Mouse (Mus musculus): ENCODE measurements around the gene Gm128.
A peak's percentile ranks its signal among the peaks of the same experiment; 100 is the strongest.
"Not testable (repeated sequence)": the region's sequence is repeated elsewhere in the genome, so short reads cannot be mapped to it uniquely, and the experiment has no call there.

The Gm128 gene

DNA sequence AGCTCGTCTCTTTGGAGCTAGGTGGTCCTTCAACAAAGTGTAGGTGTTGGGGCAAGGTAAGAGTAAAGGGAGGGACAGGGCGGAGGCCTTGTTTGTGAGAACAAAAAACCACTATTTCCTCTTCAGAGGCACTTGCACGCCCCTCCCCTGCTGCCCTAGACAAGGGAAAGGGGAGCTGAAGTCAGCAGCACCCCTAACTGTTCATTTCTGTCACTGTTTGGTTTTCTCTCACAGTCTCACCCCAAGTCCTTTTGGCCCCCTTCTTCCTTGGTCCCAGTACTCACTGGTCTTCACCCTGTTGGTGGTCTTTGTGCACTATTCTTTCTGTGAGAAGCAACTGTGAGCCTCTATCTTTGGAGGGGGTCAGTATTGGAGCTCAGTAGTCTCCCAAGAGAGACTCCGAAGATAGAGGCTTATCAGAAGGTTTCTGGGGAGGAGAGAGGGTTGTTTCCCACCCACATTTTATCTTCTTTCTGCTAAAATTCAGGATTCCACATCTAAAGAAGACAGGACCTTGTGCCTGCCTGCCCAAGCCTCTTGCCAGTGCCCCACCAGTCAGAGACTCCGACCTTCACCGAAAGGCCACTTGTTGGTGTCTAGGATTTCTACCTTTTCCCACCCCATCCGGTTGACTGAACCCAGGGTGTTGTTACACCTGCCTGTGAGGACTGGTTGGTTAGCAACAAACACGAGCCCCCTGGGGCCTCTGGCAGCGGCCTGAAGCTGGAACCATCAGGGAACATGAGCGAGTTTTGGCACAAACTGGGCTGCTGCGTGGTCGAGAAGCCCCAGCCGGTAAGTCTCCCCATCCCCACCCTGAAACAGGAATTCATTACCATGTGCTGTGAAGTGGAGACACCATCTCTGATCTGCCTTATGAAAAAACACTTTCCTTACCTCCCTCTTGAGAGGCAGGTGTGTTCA, 9.8 kb downstream of the Gm128 start, which contains the start of gene Mllt11:
Gene Mllt11 (minus strand): TSS at position 874 of the 924 bp plus-strand sequence.
- DNase-seq (ENCODE audit: low read depth, low spot score) = no peak

DNA sequence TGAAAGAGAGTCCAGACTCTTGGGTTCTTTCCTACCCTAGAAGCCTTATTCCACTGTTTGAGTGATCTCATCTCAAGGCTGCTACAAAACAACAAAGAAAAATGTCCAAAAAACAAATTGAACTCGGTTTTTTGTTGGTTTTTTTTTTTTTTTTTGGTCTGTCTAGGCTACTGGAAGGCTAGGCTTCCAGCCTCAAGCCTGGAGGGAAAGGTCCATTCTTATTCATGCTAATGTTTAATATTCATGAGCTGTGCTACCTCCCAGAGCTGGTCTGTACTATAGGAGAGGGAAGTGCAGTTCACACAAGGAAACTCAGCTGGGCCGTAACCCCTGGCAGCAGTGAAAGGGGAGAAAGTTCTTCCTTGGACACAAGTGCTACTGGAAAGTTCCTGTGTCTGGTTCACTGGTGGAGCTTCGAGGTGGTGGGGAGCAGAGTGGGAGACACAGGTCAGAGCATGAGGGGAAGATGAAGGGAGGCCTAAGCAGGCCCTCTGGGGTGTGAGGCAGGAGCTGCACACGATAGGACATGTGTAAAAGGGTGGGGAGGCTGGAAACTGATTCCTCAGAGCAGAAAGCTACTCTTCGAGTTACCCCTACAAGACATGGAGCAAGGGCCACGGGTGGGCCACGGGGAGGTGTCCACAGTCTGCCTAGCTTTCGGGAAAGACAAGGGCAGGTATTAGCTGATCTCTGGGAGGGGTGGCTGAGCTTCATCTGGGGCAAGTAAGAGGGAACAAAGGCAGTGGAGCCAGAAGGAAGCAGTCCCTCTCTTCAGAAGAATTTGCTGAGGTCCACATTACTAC, 10.7 kb downstream of the Gm128 start:
- no peak for DNase-seq (ENCODE audit: low read depth, low spot score)

DNA sequence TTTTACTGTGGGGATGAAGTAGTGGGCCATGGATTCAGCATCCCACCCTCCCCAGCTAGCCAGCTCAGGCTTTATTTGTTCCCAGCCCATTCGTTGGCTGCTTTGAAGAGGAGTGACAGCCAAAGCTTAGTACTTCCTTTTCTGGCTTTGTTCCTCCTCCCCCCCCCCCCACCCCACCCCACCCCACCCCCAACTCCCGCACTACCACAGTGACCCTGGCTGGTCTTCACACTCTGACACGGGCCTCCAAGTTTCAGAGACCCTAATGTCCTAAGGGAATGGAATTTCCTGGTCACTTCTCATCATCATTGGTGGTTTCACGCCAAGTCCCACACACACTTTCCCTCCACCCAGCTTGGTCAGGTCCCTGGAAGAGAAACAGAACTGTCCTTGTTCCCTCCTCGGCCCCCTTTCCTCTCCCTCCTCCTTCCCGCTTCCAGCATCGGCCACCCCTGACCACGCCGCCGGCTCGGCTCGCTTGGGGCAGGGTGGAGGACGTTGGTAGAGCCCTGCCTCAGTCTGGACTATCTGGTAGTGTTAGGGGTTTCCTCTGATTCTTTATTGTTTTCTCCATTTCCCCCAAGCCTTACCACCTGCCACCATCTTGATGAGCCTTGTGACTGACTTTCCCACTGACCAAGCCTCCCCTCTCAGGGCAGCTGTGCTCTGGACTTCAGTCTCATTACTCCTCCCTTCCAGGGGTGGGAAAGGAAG, 11.5 kb downstream of the Gm128 start:
- no peak for DNase-seq (ENCODE audit: low read depth, low spot score)

DNA sequence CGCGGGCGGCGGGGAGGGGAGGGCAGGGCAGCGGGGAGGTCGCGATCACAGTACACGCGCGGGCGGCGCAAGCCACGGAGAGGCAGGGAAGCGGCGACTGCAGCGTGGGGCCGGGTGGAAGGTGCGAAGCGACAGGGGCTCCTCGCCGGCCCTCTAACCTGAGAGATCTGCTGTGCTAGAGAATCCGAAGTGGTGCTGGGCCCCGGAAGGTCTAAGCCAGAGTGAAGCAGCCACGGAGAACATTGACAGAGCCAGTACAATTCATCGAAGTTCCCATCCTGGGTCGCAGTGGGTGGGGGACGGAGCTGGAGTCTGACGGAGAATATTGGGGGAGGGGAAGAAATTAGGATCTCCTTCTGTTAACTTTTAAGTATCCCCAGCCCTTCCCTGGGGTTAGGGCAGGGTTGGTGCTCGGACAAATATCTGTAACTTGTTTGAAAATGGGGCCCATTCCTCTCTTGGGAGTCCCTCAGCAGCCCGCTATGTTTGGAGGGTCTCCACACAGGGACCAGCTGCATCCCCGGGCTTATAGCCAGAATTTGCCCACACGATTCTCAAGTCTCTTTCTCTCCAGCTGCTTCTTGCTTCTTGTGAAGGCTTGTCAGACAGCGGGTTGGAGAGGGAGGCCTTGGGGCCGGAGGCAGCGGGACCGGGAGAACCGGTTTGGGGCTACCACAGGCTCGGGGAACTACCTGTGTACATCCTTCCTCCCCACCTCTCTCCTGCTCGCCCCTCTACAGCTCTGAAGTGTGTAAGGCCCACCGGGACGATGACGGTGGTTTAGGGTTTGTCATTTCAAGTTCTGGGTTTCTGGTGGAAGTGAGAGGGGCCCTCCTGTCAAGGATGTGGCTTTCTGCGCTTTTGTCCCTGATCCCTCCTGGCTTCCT, 12.3 kb downstream of the Gm128 start:
- DNase-seq (ENCODE audit: low read depth, low spot score) = no peak

DNA sequence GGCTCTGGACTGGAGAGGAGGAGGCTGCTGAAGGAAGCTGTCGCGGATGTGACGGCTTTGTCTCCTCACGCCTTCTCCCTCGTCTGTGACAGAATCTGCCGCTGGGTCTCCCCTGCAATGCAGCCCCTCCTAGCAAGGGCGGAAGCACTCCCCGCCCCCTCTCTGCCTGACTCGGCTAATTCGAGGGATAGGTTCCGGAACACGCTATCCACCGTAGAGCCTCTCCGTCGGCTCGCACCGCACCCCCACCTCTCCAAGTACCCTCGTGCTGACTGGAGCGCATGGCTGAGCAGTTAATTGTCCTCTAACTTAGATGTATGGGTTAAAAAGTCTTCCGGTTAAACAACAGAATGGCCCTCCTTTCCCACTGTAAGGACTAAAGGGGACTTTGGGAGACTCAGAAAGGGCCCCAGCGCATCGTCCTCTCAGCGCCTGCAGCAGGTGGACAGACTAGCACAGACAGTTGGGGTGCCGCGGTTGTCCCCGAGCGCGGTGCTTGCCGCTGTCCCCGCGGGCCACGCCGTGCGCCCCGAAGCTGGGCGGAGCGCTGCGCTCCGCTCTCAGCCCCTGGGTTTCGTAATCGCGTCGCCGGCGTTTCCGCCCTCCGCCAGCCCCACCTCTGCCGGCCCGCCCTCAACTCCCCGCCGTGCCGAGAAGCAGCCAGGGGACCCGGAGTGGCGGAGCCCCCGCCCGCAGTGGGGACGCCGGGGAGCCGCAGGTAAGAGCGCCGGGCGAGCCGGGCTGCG, 13.1 kb downstream of the Gm128 start, which contains the start of gene Cdc42se1:
Gene Cdc42se1 (plus strand): TSS at position 585 of the 746 bp plus-strand sequence.
- DNase-seq (ENCODE audit: low read depth, low spot score) = no peak

DNA sequence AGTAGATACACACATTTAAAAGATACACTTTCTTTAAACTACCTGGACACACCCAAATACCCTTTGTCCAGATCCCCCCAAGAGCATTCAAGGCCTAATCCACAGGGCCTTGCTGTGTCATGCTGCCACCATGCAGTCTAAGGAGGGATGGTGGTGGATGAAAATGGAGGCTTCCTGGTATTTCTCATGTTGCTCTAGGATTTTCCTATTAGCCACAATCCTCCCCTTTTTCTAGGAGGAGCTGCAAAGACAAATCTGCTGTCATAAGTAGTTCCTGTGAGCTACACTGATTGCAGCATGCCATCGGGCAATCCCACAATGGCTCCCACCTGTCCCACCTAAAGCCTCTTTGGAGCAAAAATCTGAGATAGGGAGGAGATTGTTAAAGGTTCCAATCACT, 14.2 kb downstream of the Gm128 start:
- DNase-seq (ENCODE audit: low read depth, low spot score) = no peak

DNA sequence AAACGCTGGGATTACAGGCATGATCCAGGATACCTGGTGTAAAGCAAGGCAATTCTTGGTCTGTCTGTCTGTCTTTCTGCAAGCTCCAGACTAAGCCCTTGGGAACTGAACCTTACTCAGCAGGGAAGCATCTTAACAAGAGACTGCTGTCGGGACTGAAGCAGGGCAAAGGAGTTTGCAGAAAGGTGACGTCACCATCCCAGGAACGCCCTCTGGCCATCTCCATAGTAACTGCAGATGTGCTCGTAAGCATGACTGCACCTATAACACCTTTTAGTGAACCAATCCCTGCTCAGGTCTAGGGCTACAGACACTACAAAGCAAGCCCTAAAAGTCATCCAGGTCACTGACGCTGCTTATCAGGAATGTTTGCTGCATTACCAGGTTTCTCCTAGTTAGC, 17.1 kb downstream of the Gm128 start:
- no peak for DNase-seq (ENCODE audit: low read depth, low spot score)

DNA sequence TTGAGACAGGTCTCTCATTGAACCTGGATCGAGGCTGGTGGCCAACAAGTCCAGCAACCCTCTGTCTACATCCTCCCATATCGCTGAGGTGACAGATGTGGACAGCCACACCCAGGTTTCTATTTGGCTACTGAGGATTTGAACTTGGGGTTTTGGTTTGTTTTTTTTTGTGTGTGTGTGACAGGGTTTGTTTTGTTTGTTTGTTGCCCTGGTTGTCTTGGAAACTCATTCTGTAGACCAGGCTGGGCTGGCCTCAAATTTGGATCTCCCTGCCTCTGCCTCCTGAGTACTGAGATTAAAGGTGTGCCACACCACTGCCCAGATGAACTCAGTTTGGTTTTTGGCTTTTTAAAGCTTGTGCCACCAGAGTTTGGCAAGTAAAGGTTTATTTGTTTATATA, 18.4 kb downstream of the Gm128 start:
- DNase-seq (ENCODE audit: low read depth, low spot score) = no peak

DNA sequence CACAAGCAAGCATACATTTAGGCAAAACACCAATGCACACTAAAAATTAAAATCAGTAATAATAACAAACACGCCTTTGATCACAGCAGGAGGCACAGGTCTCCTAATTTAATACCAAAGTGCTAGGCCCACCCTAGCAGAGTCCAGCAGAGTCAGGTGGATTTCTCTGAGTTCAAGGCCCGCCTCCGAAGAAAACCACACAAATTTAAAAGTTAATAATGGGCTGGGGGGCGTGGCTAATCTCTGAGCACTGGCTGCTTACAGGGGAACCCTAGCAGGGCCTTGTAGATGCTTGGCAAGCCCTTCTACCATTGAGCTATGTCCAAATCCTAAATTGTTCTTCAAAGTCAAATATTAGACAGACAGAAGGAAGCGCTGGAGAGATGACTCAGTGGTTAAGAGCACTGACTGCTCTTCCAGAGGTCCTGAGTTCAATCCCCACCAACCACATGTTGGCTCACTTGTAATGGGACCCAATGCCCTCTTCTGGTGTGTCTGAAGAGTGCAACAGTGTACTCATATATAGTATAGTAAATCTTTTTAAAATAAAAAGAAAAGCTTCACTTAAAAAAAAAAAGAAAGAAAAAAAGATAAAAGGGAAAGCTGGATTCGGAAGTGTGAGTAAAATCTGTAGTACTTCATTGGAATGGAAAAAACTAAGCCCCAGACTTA, 22.8 kb downstream of the Gm128 start:
- no peak for DNase-seq (ENCODE audit: low read depth, low spot score)

DNA sequence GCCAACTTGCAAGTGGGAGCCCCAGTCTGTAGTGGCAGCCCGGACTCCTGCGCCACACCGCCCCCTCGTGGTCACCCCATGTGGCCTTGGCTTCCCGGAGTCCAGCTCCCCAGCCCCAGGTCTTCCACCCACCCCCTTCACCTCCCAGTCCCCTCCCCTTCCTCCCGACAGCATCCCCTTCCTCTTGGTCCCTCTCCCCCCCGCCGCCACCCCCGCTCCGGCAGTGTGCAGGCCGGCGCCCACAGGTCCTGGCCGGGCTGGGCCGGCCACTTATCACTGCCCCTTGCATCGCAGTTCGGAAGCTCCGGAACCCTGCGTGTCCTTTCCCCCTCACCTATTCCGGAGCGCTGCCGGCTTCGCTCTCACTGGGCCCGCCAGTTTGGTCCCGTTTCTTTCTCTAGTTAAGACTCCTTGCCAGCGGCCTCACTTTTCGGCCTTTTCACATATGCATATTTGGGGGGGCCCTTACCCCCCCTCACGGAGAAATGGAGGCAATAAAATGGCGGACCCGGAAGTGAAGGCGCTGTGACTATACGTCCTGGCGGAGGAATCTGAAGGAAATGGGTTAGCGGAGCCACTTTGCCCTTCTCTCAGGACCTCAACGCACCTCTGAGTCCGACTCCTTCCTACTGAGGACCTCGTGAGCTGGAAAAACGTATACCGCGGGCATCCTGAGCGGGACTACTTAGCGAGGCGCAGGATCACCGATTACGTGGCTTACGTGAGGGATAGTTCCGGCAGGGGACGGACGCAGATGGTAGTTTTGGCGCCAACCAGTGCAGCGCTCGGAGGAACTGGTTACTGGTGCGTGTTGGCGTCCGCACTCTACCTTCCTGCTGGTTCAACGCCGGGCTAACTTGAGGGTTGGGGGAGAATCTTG, 23.9 kb downstream of the Gm128 start, which contains the start of gene Gabpb2:
Gene Gabpb2 (minus strand): TSS at position 662 of the 880 bp plus-strand sequence.
- DNase-seq (ENCODE audit: low read depth, low spot score) = peak; percentile 87

DNA sequence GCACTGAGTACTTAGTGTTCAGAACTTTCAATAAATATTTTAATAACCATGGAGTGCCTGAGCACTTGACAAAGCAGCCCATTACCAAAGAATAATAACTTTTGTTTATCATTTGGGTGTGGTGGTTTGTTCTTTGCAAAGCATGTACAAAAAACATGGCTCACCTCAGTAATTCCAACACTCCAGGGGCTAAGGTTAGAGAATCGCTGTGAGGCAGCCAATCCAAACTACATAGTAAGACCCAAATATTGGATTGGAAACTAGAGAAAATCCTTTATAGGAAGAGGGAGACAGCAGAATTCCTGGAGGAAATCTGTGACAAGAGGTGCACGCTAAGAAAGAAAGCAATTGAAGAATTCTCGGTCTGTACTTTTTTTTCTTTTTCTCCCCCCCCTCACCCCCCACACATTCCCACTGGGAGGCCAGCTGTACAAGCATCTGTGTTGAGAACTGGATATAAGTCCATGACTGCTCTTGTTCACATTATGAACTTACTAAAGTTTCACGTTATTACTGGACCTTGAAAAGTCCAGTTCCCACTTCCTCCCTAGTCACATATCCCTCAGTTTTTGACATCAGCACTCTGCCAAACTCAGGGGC, 24.6 kb downstream of the Gm128 start:
- DNase-seq (ENCODE audit: low read depth, low spot score) = no peak

DNA sequence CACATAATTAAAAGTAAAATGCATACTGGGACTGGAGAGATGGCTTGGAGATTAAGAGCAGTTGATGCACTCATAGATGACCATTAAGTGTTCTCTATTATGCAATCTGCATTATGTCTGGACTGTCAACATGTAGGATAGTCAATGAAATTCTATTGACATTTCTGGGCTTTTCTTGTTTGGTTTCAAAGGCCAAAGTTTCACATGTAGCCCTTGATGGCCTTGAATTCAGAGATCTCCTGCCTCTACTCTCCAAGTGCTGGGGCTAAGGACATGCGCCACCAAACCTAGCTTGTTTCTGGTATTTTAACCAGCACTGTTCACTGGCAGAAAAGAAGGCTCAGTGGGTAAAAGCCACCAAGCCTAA, 27.8 kb downstream of the Gm128 start:
- no peak for DNase-seq (ENCODE audit: low read depth, low spot score)

DNA sequence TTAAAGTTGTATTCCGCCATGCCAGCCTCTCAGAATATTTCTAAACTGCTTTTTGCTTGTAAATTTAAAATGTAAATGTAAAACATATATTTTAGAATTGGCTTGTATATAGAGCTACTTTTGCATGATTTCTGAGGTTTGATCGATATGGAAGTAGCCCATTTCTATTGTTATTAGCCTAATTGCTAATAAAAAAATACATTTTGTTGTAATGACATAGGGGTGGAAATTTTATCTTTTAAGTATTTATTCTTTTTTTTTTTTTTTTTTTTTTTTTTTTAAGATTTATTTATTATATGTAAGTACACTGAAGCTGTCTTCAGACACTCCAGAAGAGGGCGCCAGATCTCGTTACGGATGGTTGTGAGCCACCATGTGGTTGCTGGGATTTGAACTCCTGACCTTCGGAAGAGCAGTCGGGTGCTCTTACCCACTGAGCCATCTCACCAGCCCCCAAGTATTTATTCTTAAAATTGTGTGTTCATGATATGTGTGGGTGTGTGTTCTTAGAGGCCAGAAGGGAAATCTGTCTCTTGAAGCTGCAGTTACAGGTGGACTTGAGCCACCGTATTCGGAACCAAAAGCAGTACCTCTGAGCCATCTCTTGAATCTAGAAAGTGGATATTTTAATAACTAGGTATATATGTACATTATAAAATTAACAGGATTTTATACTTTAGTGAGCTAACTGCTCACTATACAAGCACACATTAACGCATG, 28.3 kb downstream of the Gm128 start:
- DNase-seq (ENCODE audit: low read depth, low spot score) = not testable (repeated sequence)

DNA sequence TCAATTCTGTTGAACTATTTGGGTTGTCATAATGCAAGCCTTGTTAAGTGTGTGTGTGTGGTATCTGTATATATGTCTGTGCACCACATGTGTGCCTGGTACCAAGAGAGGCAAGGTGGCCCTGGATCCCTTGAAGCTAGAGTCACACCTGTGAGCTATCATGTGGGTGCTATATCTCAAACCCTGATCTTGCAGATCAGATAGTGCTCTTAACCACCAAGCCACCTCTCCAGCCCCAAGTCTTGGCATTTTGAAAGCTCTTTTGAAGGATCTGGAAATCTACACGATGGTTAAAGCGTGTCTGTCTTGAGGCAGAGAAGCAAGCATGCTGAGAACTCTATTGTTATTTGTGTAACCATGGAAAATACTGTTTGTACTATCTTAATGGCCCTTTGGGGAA, 30.8 kb downstream of the Gm128 start:
- DNase-seq (ENCODE audit: low read depth, low spot score) = no peak

DNA sequence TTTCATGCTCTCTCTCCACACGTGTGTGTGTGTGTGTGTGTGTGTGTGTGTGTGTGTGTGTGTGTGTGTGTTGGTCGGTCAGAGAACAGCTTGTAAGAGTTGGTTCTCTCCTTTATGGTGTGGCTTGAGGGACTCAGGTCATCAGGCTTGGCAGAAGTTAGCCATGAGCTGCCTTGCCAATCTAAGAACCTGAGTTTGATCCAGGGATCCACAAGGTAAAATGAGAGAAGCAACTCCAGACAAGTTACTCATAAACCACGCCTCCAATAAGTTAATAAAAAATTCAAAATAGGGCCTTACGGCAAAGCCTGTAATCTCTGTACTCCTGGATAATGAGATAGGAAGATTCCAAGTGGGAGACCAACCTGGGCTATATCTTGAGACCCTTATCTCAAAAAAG, 33.1 kb downstream of the Gm128 start:
- no peak for DNase-seq (ENCODE audit: low read depth, low spot score)

DNA sequence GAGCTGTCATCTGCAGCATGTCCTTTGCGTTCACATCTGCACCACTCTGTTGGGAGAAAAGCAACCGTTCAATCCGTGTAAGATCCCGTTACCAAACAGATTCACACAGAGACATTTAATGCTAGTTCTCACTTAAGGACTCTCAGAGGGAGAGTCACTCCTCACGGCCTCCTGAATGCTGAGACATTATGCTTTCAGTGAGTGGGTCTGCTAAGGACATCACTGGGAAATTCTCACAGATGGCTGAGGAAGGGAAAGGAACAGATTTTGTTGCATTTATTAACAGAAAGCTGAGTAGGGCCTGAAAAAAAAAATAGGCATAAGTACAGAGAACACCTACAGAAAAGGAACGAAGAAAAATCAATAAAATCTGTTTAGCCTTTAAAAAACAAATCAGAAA, 37.5 kb downstream of the Gm128 start:
- DNase-seq (ENCODE audit: low read depth, low spot score) = no peak

DNA sequence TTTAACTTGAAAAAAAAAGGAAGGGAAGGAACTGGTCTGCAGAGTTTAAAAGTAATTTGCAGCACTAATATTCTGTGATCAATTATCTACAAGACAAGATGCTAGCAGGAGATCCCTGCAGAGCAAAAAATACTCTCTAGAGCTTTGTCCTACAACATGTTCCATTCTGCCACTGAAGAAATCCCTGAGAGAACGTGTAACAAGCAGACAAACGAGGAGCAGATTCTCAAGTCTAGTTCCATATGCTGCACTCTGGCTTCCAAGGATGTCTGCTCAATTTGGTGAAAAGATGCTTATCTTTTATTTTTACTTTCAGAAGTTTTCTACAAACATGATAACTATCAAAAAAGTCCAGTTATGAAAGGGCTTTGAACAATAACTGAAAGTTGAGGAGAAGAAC, 40.8 kb downstream of the Gm128 start:
- DNase-seq (ENCODE audit: low read depth, low spot score) = no peak

DNA sequence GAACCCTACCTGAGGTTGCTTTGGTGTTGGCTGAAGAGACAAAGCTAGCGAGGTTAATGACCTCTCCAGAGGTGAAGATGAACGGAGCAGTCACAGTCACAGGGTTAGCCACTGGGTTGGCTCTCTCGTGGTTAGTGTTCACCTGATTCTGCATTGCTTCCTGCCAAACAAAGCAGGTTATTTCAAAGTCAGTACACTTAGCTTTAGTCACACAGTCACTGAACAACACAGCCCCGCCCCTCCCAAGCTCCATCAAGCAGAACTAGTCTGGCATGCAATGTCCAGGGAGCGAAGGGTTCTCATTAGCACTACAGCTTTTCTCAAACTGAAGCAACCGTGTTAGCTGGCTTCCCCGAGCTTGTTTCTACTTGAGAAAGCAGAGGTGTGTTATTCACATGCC, 41.3 kb downstream of the Gm128 start:
- no peak for DNase-seq (ENCODE audit: low read depth, low spot score)

Measured in WW6 (cell line).